Mouse (Mus musculus) layer of hippocampus, postnatal 25 days (tissue): ENCODE results near the gene Ddx27. TPM values are rescaled to one million over a fixed set of nuclear protein-coding genes. Genes with fewer than 3 reads are reported as not detected.
"Not testable (repeated sequence)": the region's sequence is repeated elsewhere in the genome, so short reads cannot be mapped to it uniquely, and the experiment has no call there.

ENCODE experiments used
- DNase-seq, 2 experiments: peaks; one replicate each; pipeline ENCODE4 v3.0.0; 2022; ENCODE audit warnings: mixed read lengths in 2 of 2, low spot score in 1 of 2; ENCODE audit errors: extremely low spot score in 1 of 2
- total RNA-seq, 2 experiments: library from RNA; stranded (reverse); gene quantifications; 2 replicates each; pipeline ENCODE4 v1.2.3; 2021

The Ddx27 gene
- total RNA-seq = 10 to 100 TPM; 26.8 to 32.6 TPM

DNA sequence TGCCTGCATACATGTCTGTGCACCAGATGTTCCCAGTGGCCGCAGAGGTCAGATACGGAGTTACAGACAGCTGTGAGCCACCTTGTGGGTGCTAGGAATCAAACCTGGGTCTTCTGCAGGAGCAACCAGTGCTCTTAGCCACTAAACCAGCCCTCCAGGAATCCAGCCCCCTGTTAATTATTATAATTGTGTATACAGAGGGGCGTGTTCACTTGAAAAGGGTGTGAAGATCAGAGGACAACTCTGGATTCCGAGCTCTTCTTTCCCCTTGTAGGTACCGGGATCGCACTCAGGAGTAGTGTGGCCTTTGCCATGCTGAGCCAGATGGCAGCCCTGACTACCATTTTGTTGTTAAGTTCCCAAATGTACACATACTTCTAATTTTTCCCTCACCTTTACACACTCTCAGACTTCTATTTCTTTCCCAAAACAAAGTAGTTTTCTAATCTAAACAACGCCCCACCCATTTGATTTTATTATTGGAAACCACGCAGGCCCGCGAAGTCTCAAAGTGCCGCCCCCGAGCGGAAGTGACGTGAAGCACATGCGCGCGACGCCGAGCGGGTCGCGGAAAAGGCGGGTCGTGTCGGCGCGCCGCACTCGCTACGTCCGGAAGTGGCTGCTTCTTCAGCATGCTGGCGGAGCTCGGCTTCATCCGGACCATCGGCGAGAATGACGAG, at the start of gene Ddx27:
Ddx27 (plus strand) TSS at position 492 of the 680 bp plus-strand sequence.
- peak; percentile 92 for DNase-seq

DNA sequence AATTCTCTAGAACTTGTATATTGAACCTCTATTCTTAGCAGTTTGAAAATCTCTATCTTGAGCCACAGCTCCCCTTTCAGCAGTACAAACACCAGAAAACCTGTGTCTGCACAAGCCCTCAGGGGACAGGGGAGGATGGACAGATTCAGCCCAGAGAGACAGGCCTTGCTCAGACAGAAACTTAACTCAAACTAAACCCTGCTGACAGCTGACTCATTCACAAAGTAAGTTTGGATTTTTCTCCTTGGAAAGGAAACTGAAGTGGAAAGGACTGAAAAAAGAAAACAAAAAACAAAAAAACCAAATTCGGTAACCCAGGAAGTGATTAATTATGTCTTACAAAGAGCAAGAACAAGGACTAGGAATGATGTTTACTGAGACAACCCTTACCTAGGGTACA, 41.8 kb upstream of the Ddx27 start:
- no peak for DNase-seq

DNA sequence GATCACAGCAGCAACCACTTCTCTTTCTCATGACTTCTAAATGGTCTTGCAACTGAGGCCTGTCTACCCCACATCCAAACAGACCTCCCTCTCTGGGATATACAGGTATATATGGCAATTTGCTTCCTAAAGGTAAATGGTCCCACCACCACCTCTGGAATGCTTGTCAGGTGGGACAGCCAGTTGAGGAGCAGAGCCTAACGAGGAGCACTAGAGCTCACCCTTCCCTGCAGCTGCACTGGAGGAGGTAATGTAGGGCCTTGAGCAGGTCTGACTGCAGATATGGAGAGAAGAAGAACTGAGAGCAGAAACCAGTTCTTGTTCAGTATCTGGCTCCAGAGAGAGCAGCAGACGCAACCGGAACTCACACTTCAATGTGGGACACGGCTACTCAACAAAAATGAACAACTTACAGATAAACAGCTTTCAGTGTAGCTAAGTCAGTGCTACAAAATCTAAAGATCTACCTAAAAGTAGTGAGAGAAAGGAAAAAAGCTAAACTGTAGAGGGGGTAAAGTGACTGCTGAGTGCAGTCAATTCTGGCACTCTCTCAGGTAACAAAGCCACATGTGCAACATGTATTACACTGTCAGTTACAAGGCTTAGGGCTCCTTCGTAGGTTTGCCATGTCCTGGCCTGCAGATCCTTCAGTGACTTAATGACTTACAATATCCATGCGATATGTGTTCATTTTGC, 40.7 kb upstream of the Ddx27 start:
- DNase-seq = no peak

DNA sequence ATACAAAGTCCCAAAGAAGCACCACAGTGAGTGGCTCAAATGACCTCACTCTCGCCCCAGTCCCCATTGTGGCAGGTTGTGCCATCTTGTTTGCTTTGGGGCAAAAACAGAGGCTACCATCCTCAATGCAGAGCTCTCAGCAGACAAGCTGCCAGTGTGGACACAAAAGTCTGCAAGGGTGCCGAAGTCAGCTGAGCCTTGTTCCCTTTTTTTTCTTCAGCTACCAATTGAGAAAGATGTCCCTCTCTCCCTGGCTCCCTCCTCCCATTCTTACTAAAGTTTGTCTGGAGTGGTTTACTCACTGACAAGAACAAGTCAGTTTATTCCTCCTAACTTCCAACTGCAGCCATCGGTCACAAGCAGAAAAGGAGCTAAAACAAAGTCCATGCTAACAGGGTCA, 38.6 kb upstream of the Ddx27 start:
- no peak for DNase-seq

DNA sequence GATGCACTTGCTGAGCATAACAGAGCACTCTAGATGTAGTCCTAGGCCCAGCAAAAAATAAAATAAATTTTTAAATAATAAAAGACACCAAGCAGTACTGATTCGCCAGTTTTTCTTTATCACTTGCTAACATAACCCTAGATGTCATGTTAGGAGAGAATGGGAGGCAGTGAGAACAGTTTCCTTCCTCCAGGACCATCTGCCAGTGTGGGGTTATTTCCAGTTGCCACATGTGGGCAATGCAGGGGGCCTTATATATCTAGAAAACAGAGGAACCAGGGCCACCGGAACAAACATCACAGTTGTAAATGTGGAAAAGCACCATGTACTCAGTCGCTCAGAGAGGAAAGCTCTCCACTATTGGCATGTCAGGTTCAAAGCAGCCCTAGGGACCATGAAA, 37.5 kb upstream of the Ddx27 start:
- DNase-seq = no peak

DNA sequence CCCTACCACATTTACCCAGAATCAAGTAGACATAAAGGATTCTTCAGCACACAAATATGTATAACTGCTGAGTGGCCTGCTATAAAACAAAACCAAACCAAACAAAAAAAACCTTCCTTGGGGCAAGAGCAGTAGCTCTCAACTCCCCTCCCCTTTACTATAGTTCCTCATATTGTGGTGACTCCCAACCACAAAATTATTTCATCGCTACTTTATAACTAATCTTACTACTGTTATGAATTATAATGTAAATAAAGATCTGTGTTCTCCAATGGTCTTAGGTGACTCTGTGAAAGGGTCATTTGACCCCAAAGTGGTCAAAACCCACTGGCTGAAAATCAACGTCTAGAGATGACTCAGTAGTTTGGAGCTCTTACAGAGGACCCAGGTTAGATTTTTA, 34.8 kb upstream of the Ddx27 start:
- DNase-seq = no peak

DNA sequence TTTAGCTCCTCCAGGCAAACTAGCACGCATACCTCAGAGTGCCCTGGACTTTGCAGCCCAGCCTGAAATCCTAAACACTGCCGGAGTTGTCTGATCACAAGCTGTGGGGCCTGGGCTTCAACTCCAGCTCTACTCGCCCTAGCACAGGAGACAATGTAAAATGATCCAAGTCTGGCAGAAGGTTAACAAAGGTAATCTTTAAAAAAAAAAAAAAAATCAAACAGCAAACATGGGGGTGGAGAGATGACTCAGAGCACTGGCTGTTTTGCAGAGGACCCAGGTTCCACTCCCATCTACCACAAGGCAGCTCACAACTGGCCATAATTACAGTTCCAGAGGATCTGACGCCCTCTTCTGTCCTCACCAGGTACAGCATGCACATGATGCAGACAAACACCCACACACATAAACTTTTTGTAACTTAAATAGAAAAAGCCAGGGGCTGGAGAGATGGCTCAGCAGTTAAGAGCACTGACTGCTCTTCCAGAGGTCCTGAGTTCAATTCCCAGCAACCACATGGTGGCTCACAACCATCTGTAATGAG, 31.6 kb upstream of the Ddx27 start:
- no peak for DNase-seq

DNA sequence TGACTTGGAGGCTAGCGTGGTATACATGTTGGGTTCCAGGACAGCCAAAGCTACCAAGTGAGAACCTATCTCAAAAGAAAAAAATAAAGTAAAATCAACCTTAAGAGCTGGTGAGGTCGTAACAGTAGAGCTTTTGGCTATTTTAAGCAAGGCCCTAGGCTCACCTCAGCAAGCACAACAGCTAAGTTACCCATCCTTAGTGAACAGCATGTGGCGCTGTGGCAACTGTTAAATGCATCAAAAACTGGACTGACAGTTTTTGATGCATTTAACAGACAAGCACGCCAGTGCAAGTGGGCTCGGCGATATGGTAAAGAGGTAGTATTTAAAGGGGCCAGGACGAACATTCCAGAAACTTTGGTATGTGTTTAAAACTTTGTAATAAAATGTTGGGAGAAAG, 24.1 kb upstream of the Ddx27 start:
- no peak for DNase-seq

DNA sequence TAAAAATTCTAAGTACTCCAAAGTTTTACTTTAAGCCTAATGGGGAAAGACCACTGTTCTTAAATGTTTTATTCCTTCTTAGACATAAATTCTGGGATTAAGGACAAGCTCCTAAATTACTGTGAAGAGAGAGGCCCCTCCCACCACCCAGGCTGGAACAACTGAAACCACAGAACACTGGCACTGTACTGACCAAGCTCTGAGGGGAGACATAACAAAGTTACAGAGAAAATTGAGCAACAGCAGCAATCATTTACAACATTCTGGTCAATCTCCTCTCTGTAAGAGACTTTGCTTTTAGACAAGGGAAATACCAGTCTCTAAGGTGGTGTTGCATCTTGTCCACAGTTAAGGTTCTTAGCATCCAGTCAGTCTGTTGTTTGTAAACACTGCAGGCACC, 23.0 kb upstream of the Ddx27 start:
- no peak for DNase-seq

DNA sequence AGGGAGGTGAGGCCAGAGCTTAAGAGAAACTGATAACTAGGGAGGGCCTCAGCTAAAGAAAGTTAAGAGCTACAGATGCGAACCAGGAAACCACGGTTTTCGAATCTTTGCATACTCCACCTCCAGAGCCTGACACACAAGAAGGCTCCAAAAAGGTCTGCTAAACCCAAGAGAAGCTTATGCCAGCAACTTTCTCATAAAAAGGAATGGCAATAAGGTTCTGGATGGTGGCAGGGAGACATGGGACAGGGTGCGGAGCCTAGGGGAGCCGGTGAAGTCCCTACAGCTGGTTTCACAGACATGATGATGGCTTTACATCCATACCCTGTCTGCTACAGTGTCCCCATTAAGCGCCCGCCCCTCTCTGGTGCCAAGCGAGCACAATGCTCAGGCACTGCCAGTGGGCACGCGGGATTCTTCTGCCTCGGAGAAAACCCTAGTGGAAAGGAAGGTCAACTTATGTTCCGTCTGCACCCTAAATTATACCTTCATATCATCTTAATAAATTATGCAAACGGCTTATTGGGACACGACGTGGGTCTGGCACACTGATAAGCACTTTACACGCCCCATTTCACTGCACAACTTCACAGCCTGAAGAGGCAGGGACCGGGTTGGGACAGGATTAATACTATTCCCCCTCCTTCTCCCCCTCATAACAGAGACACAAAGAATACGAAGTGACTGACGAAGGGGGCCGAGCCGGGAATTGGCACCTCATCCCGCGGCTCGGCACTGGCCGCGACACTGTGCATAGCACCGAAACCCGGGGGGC, 19.8 kb upstream of the Ddx27 start:
- DNase-seq = peak in 1 of 2 experiments; percentile 25

DNA sequence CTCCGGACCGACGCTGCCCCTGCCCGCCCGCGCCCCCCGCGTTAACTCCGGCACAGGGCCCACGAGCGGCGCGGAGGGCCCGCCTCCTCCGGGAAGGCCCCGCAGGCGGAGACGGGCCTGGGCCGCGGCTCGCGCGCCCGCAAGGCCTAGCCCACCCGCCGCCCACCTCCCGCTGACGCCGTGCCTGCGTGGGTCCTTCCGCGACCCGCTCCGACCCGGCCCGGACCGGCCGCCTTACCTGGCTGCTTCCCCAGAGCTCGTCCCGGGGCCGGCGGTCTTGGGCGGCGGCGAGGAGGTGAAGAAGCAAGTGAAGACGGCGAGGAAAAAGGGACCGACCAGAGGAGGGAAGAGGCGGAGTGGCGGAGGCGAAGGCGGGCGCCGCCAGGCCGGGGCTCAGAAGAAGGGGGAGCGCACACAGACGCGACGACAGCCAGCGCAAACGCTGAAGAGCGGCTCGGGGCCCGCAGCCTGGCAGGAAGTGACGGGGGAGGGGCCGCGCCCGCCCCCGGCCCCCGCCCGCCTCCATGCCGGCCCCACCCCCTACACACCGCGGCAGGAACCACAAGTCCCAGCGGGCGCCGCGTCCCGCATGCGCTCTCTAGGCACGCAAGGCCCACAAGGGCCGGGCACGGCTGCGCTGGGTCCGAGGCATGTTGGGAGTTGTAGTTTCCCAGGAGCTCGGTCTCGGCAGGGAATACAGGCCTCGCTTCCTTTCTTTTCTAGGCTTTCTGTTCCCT, 19.0 kb upstream of the Ddx27 start, which contains the start of gene Stau1:
Stau1 (minus strand) TSS at position 504 of the 737 bp plus-strand sequence.
- DNase-seq = peak; percentile 85 to 86

DNA sequence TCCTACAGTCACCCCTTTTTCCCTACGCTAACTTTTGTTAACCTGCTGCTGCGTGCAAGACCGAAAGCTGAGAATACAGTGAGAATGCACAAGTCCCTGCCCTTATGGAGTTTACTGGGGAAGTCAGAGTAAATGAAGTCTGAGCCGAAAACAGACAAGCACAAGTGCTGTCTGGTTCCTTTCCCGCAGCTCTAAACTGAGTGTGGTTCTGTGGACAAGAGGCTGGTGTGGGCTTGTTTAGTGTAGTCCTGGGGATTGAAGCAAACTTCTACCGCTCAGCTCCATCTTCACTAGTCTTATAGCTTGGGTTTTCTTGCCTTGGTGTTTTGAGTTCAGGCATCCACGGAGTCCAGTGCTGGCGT, 18.5 kb upstream of the Ddx27 start:
- DNase-seq = no peak

DNA sequence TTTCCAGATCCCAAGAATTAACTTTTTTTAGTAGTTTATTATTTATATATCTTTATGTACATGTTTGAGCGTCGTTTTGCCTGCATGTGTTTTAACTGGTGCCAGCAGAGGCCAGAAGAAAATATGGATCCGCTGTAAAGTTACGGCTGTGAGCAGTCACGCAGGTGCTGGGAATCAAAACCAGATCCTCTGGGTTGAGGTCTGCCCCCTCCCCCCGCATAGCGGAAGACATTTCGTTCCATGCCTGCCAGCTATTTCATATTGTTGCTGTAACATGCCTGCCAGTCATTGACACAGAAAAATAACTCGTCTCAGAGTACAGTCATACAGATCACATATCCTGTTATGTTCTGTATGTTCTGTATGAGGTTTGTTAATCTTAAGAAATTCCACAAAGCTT, 13.5 kb upstream of the Ddx27 start:
- no peak for DNase-seq

DNA sequence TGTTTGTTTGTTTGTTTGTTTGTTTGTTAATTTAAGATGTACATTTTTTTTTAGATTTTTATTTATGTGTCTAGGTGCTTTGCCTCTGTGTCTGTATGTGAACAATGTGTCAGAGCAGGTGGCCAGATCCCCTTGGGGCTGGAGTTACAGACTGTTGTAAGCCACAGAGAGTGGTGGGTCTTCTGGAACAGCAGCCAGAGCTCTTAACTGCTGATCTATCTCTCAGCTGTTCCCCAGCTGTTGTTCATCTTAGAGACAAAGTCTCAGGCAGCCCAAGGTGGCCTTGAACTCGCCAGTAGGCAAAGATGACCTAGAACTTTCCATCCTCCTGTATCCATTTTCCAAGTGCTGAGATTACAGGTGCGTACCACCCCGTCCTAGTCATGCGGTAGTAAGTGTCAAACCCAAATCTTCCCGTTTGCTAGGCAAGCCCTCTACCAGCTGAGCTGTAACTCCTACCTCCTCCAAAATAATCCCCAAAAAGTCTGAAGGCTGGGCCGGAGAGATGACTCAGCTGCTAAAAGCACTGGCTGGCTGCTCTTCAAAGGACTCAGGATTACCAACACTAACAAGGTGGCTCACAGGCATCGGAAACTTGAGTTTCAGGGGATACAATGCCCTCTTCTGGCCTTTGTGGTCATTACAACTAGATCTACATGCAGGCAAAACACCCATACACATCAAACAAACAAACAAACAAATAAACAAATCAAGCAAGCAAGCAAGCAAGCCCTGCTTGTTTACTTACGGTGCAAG, 10.7 kb upstream of the Ddx27 start:
- DNase-seq = peak; percentile 17 to 66

DNA sequence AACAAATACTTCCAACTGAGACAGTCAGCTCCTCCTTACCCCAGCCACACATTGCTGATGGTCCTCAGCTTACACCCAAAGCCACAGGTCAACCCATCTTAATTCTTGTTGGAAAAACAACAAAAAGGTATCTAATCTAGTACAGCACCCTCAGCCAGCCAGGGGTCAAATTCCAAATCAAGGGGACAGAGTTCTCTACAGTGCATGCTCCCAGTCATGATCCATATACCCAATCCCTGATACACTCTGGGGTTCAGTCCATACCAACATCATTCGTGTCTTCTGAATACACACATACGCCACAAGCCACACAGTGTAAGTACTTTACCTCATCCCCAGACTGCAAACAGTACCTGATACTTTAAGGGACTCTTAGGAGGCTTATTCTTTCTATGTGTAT, 8.6 kb upstream of the Ddx27 start:
- DNase-seq = no peak

DNA sequence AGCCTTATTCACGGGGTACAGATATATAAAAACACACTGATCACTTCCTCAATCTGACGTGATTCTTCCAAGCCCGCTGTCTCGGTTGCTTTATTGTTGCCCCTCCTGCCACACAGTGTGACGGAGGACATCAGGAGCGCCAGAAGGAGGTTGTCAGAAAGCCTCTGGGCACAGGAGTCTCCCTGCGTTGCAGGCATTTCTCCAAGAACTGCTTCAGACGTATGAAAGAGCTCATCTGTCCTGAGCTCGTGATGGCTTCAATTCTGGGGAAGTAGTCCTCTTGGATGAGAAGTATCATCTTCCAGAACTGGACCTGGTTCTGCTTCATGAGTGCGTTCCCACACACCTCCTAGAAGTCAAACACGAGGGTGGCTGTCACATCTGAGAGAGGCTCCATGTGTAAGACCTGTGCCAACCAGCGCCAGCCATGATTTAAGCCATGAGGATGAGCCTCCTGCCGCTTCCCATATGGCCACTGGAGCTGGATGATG, 7.9 kb upstream of the Ddx27 start:
- no peak for DNase-seq

DNA sequence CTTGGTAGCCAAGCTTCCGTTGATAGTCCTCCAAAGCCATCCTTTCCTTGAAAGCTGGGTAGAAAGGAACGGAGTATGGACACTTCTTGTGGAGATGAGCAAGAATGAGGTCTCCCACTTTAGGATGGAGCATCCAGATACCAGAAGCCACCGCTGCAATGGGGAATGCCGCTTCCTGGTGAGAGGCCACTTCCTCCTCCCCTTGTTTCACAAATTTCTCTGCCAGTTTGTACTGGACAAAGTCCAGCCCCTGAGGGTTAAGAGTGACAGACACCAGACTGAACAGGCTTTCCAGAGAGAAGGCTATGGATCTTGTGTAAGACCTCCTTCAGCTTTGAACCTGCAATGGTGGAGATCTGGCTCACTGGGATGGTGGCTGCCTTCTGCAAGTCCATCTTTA, 7.4 kb upstream of the Ddx27 start:
- not testable (repeated sequence) for DNase-seq

DNA sequence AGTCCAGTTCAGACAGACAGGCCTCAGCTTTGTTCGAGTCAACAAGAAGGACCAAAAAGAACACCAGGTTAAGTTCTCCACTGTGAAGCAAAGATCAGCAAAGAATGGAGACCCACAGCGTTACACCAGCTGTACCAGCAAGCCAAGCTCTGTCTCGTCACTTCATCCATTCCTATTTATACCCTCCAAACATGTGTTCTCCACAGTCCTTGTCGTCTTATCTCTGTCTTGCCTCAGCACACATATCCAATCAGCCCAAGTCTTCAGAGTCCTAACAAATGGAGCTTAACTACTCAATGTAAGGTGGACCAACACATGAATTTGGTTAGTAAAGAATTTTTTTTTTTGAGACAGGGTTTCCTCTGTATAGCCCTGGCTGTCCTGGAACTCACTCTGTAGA, 5.5 kb upstream of the Ddx27 start:
- DNase-seq = no peak

DNA sequence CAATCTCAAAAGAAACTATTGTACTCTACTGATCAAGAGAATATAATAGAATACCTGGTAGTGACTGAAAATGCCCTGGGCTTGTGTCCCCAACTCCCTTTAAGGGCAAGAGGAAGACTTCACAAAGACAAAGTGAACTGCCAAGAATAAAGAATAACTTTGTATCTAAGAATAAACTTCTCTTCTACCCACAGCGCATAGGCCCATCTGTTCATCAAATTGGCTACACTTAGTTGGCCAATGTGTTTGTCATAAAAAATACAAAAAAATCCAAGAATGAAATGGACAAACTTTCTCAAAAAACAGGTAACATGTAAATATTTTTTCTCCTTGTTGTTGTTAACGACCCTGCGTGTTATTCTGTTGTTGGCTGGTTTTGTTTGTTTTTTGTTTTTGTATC, 4.4 kb upstream of the Ddx27 start:
- DNase-seq = no peak

DNA sequence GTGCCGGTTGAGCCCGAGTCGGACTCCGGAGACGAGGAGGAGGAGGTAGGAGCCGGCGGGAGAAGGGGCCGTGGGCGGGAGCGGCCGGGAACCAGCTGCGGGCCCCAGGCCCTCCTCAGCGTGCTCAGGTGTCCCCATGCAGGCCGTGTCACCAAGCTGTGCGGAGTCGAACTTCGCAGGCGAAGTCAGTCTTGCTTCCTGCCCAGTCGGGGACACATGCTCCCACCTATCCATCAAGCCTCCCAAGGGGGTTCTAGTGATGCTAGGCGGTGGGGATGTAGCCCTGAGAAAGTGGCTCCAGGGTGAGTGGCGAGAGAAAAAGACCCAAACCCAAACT, 357 bp downstream of the Ddx27 start:
- no peak for DNase-seq
